Mouse (Mus musculus): ENCODE measurements around the gene Dync1i2.

Gene Dync1i2

DNA sequence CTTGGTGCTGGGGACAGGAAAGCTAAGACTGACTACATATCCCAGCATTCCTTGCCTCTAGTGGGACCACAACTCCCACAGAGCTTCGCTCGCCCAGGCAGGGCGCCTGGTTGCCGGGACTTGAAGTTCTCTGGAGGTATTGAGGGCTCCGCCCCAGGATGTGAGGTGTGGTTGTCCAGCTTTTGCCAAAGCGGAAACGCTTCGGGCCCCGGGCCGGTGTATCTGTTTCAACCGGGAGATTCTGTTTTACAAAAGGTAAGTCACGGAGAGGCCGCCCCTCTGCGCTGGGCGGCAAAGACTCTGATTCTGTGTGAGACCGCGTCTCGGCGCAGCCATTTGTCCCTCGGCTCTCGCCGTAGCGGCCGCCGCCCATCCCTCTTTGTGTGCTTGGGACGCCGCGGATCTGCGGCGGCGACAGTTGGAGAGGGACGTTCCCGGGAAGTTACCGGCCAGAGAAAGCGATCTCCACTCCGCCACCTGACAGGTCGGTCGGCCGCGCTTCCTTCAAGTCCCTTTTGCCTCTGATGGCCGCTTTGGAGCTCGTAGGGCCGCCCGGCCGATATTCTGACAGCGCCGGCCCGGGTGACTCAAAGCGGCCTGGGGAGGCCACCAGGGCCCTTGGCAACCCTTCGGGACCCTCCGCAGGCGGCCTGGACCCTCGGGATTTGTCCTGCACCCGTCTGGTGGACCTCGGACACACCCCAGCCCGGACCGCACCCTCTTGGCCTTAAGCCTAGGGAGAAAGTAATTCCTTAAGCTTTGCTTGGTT lies at the start of gene Dync1i2:
Gene Dync1i2, plus strand, starts transcription at position 116 of the 769 bp plus-strand sequence.
- peak; percentile 88 for DNase-seq

DNA sequence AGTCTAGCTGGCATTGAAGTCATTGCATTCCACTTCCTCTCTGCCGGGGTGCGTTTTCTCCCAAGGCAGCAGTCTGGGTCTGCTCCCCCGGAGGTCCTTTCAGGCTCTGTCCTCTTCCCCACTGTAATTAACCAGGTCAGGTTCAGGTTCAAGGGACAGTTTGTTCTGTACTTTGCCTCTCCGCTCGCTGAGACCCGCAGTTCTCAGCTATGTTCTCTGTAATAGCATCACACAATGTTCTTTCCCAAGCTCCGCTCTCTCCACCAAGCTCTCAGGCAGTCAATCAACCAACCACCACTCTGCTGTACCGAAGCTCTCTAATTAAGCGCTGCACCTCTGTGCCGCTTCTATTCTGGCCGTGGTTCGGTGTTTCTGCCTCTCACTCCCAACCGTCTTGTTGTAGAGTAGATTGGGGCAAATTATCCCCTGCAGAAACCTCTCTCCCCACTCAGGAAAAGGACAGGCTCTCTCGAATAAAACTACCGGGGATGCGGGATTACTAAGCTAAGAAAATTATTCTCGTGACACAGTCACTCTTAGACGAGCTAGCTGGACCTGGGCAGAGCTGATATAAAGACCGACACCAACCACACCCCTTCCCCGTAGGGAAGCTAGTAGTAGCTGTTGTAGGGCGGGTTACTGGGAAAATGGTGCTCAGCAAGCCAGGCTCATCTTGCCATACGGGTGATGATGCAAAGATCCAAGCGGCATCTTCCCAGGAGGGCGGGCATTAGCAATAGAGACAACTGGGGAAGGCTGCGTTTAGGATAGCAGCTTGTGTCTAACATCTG lies 48.5 kb upstream of the Dync1i2 start:
- no peak for DNase-seq

DNA sequence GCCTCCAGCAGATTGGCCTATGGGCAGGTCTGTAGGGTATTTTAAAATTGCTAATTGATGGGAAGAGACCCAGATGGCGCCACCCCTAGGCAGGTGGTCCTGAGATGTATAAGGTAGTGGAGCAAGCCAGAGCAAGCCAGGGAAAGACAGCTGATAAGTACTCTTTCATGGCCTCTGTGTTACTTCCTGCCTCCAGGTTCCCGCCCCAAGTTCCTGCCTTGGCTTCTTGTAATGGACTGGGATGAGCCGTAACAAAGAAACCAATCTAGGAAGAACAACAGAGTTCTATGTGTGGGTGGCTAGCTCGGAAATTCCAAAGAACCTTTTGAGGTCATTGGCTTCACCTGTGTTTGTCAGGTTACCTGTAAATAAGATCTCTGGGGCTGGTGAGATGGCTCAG lies 44.3 kb upstream of the Dync1i2 start:
- no peak for DNase-seq

DNA sequence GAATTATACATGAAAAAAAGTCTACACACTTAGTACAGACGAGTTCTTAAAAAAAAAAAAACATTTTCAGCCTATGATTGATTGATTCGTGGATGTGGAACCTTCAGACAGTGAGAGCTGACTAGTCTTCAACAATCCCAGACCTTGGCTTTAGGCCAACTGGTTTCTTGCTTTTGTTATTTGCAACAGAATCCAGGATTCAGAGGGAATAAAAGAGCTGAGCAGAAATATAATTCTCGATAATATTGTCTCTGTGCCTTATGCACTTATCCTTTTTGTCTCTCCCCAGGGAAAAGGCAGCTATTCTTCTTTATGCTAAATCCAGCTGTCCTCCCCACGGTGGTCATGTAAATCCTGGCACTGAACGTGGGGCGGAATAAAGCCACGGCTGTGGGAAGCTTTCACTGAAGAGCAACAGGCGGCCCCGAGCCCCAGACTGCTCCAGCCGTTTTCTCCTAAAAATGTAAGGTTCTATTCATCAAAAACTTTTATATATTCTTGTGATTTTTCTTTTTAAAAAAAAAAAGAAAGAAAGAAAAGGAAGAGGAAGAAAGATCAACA lies 43.0 kb upstream of the Dync1i2 start:
- no peak for DNase-seq

DNA sequence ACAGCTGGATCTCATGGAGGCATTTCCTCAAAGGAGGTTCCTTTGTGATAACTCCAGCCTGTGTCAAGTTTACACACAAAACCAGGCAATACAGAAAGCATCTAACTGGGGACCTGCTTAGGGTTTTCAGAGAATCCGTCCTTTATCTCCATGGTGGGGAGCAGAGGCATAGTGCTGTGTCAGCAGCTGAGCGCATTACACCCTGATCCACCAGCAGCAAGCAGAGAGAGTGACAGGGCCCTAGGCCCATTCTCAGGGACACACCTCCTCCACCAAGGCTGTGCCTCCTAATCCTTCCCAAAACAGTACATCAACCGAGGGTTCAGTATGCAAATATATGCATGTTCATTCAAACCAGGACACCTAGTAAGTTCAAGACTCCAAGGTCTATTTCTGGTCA lies 38.5 kb upstream of the Dync1i2 start:
- no peak for DNase-seq

DNA sequence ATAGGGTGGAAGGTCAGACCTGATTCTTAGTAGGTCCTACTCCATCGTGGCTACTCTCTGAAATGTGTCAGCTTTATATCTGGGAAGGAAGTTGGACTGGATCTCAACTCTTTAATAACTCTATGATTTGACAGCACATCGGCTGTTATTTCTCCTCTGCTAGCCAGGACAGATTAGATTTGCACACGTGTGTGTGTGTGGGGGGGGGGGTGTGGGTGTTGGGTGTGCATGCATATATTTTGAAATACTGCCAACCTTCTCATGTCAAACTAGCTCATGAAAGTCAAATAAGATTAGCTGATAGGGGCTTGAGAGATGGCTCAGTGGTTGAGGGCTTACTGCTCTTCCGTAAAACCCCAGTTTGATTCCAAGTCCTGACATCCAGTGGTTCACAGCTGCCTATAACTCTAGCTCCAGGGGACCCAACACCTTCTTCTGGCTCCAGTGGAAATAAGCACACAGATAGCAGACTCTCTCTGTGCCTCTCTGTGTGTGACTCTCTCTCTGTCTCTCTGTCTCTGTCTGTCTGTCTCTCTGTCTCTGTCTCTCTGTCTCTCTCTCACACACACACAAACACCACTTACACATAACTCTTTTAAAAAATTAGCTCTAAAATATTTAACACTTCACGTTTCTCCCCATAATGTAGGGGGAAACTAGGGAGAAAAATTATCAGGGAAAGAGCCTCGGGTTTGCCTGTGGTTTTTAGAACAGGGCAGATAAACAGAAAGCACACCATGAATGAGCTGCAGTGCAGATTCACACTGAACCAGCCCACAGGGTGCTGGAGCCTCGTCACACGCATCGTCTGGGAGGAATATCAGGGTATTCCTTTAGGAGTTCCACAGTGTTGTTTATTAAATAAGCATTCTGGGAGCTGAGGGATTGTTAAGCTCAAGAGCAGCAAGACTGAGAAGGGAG lies 34.9 kb upstream of the Dync1i2 start:
- DNase-seq, result no peak

DNA sequence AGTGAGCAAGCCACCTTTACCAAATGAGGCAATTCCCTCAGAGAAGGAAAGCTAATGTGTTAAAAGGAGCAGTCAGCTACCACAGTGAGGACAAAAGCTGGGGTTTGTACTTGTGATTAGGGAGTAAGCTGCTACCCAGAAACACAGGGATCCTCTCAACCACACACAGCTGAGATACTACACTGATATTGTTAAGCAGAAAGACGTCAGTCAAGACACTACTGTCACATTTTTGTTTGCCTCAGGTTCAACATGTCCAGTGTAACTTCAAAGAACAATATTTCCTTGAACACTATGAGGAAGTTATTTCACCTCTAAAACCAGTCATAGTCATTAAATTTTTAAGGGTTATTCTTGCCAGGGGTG lies 34.3 kb upstream of the Dync1i2 start:
- no peak for DNase-seq

DNA sequence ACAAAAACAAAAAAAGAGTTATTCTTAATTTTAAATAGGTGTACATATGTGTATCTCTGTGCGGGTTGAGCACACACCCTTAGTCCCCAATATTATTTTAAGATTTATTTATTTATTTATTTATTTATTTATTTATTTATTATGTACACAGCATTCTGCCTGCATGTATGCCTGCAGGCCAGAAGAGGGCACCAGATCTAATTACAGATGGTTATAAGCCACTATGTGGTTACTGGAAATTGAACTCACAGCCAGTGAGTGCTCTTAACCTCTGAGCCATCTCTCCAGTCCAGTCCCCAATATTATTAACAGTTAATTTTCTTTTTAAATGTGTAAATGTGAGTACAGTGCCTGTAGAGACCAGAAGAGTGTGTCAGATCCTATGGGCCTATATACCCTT lies 33.7 kb upstream of the Dync1i2 start:
- DNase-seq, result no peak

DNA sequence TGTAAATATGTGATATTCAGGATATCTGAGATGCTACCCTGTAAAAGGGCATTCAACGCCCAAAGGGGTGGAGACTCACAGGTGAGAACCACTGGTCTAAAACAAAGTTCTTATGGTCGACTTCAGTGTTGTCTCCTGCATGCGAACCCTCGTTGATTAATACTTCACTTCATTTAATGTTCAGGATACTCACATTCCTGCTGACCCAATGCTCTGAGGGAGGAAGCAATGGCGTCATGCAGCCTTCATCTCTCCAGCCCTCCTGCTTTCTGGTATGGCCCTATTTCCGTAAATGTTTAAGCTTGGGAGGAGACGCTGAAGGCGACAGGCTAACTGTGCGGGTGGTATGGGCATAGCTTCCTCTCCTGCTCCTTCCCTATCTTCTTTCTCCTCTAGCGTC lies 31.8 kb upstream of the Dync1i2 start:
- DNase-seq, result no peak

DNA sequence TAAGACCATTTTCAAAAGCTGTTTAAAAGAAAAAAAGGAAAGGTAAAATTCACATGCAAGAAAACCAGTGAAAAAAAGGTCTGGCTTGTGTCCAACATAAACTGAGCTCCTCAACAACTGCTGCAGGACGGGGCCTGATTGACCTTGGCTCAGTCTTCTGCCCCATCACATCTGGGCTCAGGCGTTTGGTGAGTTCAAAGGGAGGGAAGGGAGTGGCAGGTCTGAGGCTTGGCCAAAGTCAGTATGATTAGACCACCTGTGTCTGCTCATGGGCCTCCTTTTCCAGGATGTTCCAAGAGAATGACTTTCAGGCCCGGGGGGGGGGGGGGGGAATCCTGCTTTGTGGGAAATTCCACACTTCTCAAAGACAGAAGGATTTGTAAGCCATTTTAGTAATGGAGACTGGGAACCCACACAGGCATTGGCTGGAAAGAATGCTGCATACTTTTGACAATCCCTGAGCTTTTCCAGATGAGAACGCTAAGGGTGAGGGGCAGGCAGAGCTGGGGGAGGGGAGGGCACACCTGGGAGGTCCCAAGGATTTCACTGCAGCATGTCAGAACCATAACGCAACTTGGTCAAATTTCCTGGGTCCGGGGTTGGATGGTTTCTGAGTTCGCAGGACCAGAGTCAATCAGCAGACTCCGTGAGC lies 30.8 kb upstream of the Dync1i2 start:
- no peak for DNase-seq

DNA sequence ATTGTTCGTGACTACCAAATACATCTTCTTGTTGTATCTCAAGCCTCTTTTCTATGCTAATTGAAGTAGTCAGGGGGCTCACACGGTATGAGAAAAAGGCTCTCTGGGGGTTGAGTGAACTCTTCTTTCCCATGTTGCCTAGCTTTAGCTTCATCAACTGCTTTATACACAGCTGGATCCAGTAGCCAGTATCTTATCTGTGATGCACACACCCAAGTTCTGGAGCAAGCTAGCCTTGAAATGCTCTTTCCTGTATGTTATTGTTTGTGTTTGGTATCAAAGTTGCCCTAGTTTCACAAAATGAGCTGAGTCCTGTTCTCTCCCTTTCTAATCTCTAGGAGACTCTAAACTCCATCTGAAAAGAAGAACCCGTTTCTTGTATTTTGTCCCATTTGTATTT lies 23.6 kb upstream of the Dync1i2 start:
- no peak for DNase-seq

DNA sequence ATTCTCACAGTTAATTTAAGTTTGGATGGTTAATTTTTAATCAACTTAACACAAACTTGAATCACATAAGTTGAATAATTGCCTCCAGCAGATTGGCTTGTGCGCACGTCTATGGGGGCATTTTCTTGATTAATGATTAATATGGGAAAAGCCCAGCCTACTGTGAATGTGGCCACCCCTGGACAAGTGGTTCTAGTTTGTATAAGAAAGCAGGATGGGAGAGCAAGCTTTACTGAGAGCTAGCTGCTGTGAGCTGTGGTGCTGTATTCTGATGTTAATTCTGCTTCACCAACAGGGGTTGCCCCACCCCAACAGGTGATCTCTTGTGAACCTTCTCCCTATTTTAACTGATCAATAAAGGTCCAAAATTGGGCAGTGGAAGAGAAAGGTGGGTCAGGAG lies 22.6 kb upstream of the Dync1i2 start:
- no peak for DNase-seq

DNA sequence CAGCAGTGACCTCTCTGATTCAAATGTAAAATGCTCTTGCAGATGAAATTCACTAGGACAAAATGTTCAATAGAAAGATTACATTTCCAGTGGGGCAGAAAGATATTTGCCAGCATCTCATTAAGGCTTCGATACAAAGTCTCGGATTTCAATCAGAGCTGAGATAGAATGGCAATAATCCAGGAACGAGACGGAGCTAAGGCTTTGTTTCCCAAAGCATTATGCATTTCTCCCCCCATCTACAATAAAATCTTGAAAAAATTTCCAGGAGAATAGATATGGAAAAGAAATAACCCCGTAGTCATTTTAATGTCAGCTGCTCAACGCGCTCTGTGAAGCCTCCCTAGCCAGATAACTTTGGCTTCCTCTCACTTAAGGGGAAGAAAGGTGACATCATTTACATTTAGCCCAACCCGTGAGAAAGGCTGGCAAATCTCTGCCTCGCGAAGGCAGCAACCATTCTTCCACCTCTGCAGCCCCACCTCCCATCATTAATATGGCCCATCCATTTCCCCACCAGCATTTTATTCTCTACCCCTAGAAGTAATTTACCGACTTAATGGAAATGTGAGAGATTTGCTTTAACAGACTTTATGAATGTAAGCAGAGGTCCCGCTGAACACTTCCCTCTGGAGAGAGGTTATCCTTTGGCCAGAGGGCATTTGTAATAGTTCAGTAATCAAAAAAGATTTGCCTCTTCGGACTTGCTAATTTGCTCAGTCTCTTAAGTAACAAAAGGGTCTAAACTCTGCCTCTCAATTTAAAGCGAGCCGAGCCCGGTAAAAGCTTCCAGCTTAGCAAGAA lies 19.9 kb upstream of the Dync1i2 start:
- DNase-seq, result no peak

DNA sequence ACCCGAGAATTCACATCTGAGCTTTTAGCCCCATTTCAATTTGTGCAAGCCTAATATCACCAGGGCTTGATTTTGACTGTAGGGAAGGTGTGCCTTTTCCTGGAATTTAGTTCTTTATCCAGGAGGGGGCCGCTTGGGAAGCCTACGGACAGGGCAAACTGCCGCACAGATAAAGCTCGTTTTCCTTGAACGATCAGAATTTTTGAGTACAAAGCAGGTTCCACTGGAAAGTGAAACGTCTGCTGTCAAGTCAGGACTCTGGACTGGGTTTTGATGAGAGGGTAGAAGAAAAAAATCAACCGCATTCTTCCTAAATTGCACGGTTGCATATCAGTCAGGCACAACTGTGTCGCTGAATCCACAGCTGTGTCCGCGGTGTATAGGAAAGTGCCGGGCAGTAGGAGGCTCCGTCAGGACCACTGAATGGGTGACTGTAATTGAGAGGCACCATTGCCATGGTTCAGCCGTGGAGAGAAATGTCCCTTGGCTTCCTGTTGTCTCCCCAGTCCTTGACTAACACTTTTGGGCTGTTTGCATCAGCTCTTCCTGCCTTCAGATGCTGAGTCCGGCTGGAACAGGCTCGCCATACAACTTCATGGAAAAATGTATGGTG lies 19.2 kb upstream of the Dync1i2 start:
- no peak for DNase-seq

DNA sequence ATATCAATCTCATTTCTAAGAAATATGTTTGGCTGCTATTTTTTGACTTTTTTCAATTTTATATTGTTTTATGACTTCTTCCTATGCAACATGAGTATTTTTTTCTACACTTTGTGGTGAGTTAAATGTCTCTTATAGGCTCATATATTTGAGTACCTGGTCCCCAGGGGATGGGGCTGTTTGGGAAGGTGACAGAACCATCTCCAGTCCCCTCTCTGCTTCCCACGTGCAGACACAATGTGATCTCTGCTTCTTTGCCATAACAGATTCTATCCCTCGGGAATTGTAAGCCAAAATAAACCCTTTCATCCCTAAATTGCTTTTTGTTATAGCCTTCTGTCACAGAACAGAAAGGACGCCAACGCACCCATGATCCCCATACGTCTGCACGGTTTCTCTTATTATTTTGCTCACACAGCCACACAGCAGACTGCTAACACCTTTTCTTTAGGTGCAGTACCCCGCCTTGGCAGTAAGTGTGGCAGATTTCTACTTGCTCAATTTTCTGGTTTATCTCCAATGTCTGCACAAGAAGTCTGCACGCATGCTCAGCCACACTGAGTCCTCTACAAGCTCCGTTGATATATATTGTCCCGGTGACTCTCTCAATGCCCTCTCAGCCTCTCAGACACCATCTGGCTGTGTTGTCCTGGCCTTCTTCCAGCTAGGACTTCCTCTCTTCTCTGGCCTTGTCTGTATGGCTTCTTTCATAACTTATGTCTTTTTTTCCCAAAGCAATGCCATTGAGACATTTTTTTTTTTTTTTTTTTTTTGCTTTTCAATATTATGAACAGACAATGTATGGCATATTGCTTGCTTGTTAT lies 17.2 kb upstream of the Dync1i2 start:
- DNase-seq, result no peak

DNA sequence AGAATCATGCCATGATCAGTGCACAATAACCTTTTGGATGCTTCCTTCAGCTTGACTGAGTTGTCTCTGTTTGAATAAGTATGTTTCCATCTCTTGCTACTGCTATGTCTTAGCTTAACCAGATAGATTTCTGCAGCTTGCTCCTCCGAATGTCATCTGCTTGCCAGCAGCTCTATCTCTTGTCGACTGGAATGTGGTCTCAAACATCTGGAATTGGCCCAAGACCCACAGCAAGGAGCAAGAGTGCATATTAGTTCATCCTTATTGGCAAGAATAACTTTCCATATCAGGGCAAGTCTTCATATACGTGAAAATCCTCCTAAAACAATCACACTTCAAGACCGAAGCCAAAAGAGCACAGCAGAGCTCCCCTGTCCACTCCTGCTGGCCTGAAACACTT lies 14.6 kb upstream of the Dync1i2 start:
- no peak for DNase-seq

DNA sequence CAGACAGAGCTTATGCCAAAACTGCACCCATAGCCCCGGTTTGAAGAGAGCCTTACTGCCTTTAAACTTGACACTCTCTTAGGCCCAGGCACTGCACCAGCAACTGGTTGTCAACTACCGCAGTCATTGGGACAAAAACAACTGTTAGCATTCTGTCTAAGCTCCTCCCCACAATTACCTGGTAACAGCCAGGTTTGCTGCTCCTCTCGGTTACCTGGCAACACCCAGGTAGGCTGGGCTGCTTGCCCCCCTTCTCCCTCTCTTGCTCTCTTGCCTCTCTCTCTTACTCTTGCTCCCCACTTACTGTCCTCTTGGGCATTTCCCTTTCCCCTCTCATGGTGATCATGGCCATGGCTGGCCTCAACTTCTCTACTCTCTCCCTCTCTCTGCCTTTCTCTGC lies 12.6 kb upstream of the Dync1i2 start:
- DNase-seq, result no peak

DNA sequence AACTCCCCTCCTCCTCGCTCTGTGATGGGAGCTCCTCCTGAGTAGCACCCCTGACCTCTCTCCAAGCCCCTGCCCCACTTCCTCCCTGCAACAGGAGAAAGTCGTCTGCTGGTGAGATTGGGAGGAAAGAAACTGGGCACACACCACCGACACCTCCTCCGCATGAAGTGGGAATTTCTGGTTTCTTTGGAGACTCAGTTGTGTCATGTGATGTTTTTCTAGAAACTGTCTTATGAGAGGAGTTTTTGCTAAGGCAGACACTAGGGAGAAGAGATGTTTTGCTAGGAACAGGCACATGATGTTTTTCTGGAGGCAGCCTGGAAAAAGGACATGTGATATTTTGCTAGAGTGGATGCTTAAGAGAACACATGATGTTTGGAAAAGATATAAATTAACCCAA lies 11.0 kb upstream of the Dync1i2 start:
- no peak for DNase-seq

DNA sequence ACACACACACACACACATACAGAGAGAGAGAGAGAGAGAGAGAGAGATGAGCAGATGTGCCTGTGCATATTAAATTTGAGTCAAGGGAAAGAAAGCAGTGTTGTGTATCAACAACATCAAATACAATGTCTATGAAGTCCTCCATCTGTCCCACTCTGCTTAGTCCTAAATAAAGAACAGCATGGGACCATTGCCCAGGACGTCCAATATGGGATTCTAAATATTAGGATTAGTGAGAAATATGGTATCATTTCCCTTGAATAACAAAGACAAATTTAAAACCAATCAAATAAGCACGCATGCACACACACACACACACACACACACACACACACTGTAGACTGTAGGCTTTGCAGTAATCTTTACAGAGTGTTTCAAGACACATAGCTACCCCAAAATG lies 9.6 kb upstream of the Dync1i2 start:
- no peak for DNase-seq

DNA sequence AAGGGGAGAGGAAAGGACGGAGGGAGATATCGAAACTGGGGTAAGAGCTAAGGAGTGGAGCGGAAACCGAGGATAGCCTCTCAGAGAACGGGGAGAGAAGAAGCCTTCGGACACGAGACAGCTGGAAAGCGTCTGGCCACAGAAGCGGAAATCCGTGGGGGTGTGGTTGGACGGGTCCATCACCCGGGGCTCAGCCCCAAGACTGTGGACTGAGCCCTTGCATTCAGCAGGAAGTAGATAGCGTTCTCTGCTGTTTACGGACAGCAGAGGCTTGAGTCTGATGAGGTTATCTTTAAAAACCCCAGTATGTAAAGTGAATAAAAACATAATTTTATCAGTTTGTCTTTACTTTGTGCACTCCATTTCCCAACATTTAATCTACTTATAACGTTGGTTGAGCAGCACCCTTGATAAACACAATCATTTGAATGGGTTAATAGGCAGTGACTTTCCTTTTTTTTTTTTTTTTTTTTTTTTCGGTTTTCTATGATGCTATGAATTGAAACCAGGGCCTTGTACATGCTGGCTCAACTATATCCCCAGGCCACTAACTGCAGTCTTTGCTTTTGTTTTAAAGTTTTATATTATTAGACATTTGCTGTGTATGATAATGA lies 7.6 kb upstream of the Dync1i2 start:
- no peak for DNase-seq

Measured in B cell, adult 2 months (primary cell).